Mouse (Mus musculus): ENCODE results near the gene Ttc28. TPM values are rescaled to one million over a fixed set of nuclear protein-coding genes. Genes with fewer than 3 reads are reported as not detected.
A peak's percentile ranks its signal among the peaks of the same experiment; 100 is the strongest.

The Ttc28 gene
- polyA plus RNA-seq, 1 experiment from 2014 or later: 24.7 TPM

DNA sequence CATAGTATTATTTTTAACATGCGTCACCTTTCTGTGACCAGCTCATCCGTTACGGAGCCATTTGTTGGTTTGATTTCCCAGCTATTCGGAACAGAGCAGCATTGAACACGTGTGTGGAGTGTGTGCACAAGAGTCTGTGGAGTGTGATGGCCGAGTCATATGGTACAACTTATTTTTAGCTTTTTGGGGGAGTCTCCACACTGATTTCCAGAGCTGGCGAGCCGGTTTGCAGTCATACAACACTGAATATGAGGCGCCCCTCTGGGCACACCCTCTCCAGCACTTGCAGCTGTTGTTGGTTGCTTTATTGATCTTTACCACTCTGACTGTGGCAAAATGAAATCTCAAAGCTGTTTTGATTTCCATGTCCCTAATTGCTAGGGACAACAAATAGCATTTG lies 197.7 kb downstream of the Ttc28 start:
- ATAC-seq (ENCODE audit: low FRiP score, low read depth): no peak
- Histone ChIP-seq H3K27ac (replicated peaks) (no peak overlapping the region), H3K4me1 (peaks cover 20% of the 10 kb centered on the region)

DNA sequence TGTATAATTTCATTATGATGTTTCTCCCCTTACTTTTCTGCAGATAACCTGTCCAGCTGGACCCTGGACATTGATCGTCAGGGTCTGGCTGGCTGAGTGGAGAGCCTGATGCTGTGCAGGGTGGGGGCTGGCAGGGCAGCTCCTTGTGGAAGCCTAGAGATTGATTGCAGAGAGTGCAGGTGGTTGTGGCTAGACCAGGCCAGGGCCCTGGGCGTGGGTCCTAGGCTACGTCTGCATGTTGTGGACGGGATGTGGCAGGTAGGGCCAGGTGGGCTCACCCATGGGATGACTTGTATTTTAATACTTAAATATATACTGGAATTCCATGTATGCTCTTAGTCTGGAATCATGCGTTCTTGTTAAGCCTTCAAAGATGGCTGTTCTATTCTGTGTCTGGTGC lies 201.0 kb downstream of the Ttc28 start:
- Histone ChIP-seq H3K27ac (replicated peaks) (no peak overlapping the region), H3K9ac (replicated peaks) (no peak overlapping the region), H3K36me3 (no peaks in the 10 kb centered on the region), H3K4me3 (no peak overlapping the region), H3K27me3 (no peaks in the 10 kb centered on the region), H3K4me2 (replicated peaks) (no peak overlapping the region), H3K4me1 (no peaks in the 10 kb centered on the region; the same call in 1 of the 2 replicates), H3K9me3 (no peaks in the 10 kb centered on the region)
- 84% methylated on average over 5 of the region's 5 CpGs for WGBS
- ATAC-seq (ENCODE audit: low FRiP score, low read depth): no peak

More for the DNA sequence above, 197.7 kb downstream of the Ttc28 start:
- Histone ChIP-seq H3K9ac (replicated peaks) (no peak overlapping the region), H3K27me3 (no peaks in the 10 kb centered on the region), H3K4me3 (no peak overlapping the region), H3K9me3 (no peaks in the 10 kb centered on the region), H3K4me2 (replicated peaks) (no peak overlapping the region), H3K36me3 (no peaks in the 10 kb centered on the region)
- WGBS: 88% methylated on average over 9 of the region's 9 CpGs

DNA sequence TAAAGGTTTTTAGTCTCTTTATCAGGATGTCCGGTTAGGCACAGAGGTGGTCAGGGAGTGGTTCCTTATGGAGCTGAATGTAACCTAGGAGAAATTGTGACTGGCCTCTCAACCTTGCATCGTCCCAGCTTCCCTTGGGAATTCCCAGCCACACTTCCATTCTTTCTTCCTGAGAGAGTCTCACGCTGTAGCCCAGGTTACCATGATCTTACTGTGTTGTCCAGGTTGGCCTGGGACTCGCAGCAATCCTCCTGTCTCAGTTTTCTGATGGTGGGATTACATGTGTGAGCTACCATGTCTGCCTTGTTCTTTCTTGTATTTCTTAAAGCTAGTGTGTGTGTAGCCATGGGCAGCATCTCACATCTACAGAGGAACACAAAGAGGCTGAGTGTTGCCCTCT lies 206.2 kb downstream of the Ttc28 start:
- no peaks in the 10 kb centered on the region for H3K27me3 ChIP-seq
- no peaks in the 10 kb centered on the region for H3K9me3 ChIP-seq
- no peak overlapping the region for H3K9ac ChIP-seq (replicated peaks)
- WGBS: 92% methylated on average over 4 of the region's 4 CpGs
- H3K36me3 ChIP-seq: peaks cover 9% of the 10 kb centered on the region
- H3K4me1 ChIP-seq: no peaks in the 10 kb centered on the region
- no peak for ATAC-seq (ENCODE audit: low FRiP score, low read depth)
- no peak overlapping the region for H3K4me2 ChIP-seq (replicated peaks)
- no peak overlapping the region for H3K27ac ChIP-seq (replicated peaks)
- no peak overlapping the region for H3K4me3 ChIP-seq

DNA sequence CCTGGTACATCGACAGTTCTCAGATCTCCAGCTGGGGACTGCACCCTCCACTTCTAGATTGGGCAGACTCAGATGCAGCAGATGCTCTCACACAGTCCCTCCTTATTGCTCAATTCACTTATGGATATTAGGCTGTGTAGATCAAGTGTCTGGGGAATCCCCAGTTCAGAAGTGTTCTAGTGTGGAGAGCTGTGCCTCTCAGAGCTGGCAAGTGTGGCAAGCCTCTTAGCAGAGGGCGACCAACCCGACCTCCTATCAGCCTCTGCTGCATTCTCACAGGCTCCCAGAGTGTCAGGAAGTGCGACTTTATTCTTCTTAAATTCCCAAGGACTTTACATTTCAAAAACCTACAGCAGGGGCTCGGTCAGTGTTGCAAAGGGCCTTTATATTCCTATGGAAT lies 217.1 kb downstream of the Ttc28 start:
- H3K9ac ChIP-seq (replicated peaks): no peak overlapping the region
- no peak overlapping the region for H3K4me3 ChIP-seq
- peaks cover 39% of the 10 kb centered on the region for H3K4me1 ChIP-seq
- no peak overlapping the region for H3K4me2 ChIP-seq (replicated peaks)
- H3K9me3 ChIP-seq: no peaks in the 10 kb centered on the region
- WGBS: 24% methylated on average over 5 of the region's 5 CpGs
- H3K36me3 ChIP-seq: peaks cover 18% of the 10 kb centered on the region; the same call in 1 of the 2 replicates
- peak; percentile 62 for ATAC-seq (ENCODE audit: low FRiP score, low read depth)
- H3K27ac ChIP-seq (replicated peaks): peak overlapping the region; percentile 63
- H3K27me3 ChIP-seq: no peaks in the 10 kb centered on the region; the same call in 1 of the 2 replicates

DNA sequence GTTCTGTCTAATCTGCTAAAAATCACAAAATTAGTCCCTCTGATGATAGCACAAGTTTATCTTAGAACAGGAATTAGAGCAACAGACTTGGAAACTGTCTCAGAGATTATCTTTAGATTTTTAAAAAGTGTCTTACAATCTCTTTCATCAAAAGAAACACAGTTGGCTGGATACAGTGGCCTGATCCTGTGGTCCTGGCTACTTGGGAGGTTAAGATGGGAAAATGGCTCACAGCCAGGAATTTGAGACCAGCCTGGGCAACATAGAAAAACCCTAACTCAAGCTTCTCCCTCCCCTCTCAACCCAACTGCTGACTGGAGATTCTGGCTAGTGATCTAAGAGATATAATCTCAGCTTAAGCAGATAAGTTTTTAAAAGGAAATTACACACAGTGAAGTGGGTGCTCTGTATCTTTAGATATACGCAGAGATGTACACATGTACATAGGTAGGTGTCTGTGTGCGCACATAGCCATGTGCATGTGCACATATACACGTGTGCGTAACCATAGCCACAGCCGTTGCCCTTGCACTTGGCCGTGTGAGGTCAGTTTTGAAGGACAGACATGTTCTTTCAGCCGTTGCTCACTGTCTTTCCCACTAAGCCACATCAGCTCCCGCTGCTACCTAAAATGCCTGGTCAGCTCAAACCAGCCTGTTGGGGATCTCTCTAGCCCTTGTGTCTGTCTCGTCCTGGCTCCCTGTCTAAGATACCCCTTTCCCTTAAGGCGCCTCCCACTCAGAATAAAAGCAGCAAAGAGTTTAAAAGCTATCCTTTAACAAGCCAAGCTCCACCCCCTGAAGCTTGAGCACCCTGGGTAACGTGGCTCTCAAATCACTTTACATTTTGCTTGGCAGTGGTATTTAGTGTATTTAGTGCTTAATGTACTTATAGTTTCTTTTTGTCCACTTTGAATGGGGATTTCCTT lies 217.9 kb downstream of the Ttc28 start:
- Histone ChIP-seq H3K27ac (replicated peaks) (peak overlapping the region; percentile 63), H3K4me3 (no peak overlapping the region), H3K36me3 (peaks cover 25% of the 10 kb centered on the region), H3K4me1 (peaks cover 39% of the 10 kb centered on the region), H3K27me3 (no peaks in the 10 kb centered on the region; the same call in 1 of the 2 replicates), H3K4me2 (replicated peaks) (no peak overlapping the region), H3K9me3 (no peaks in the 10 kb centered on the region), H3K9ac (replicated peaks) (no peak overlapping the region)
- ATAC-seq (ENCODE audit: low FRiP score, low read depth): peak; percentile 72
- 59% methylated on average over 11 of the region's 11 CpGs for whole genome bisulfite sequencing

DNA sequence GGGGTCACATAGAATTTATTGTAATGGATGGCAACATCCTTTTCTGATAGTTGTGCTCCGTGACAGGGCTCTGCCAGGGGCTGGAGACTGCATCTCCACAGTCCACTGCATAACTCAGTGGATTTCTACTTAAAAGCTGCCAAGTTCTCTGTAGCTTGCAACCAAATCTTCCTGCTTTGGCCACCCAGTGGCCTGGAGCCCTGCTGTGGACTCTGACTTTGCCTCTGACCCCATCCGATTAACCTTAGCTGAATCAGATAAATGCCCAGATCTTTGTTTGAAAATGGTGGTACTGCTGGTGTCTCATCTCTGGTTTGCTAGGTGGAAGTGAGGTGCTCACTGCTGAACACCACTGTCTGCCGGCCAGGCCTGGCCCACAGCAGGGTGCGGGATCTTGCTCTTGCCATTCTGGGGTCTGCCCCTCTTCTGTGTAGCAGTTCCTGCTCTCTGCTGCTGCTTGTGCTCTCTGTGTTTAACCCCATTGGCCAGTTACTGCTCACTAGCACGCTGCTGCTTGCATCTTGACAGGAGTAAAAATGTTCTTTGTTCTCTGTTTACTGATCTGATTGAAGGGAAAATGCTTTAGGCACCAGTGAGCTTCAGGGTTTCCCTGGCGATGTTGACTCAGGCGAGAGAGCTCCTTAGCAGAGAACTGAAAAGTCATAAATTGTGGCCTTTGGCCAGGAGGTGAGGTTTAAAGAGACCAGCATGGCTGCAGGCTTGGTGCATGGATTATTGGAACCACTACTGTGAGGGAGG lies 219.1 kb downstream of the Ttc28 start:
- no peak overlapping the region for H3K4me2 ChIP-seq (replicated peaks)
- WGBS: 19% methylated on average over 7 of the region's 7 CpGs
- no peaks in the 10 kb centered on the region for H3K9me3 ChIP-seq
- no peaks in the 10 kb centered on the region; the same call in 1 of the 2 replicates for H3K27me3 ChIP-seq
- peaks cover 37% of the 10 kb centered on the region for H3K36me3 ChIP-seq
- no peak overlapping the region for H3K4me3 ChIP-seq
- H3K9ac ChIP-seq (replicated peaks): no peak overlapping the region; the same call in 1 of the 2 replicates
- H3K27ac ChIP-seq (replicated peaks): peak overlapping the region; percentile 63
- peaks cover 39% of the 10 kb centered on the region for H3K4me1 ChIP-seq
- peak; percentile 39; the same call in 1 of the 2 replicates for ATAC-seq (ENCODE audit: low FRiP score, low read depth)

DNA sequence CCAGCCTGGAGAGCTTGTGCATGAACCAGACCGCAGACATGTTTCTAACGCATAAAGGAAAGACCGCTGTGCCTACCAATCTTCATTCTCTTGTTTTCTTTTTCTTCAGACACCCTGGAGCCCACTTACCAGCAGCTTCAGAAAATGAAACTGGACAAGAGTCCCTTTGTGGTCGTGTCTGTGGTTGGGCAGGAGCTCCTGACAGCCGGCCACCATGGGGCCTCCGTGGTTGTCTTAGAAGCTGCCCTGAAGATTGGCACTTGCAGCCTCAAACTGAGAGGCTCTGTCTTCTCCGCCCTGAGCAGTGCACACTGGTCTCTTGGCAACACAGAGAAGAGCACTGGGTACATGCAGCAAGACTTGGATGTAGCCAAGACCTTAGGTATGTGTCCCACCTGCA lies 221.0 kb downstream of the Ttc28 start:
- no peak overlapping the region for H3K27ac ChIP-seq (replicated peaks)
- no peak overlapping the region for H3K9ac ChIP-seq (replicated peaks)
- H3K36me3 ChIP-seq: peaks cover 37% of the 10 kb centered on the region
- H3K4me3 ChIP-seq: no peak overlapping the region
- peaks cover 39% of the 10 kb centered on the region for H3K4me1 ChIP-seq
- no peaks in the 10 kb centered on the region for H3K9me3 ChIP-seq
- no peaks in the 10 kb centered on the region; the same call in 1 of the 2 replicates for H3K27me3 ChIP-seq
- WGBS: 90% methylated on average over 7 of the region's 7 CpGs
- no peak for ATAC-seq (ENCODE audit: low FRiP score, low read depth)
- no peak overlapping the region for H3K4me2 ChIP-seq (replicated peaks)

DNA sequence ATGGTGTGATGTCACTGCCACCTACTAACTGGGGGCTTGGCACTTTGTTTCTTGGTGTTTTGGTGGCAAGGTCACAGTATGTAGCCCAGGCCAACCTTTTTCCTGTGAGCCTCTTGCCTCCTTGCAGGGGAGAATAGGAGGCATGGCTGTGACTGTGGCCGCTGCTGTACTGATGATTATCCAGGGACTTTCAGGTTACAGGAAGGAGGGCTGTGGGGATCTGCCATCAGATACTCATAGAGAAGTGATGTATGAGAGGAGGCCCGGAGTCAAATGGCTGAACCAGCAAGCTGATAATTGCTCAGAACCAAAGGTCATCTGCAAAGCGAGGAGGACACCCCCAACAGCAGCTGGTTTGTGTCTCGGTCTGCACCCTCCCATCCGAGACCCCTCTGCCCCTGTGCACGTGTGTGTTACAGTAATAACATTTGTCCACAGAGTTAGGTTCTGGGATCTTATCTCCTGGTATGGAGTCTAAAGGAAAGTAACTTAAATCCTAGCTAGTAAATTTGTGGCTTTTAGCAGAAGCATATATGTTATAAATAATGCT lies 221.9 kb downstream of the Ttc28 start:
- no peak overlapping the region for H3K4me2 ChIP-seq (replicated peaks)
- H3K4me1 ChIP-seq: peaks cover 32% of the 10 kb centered on the region
- no peaks in the 10 kb centered on the region; the same call in 1 of the 2 replicates for H3K27me3 ChIP-seq
- ATAC-seq (ENCODE audit: low FRiP score, low read depth): no peak
- H3K36me3 ChIP-seq: peaks cover 37% of the 10 kb centered on the region
- no peaks in the 10 kb centered on the region for H3K9me3 ChIP-seq
- H3K4me3 ChIP-seq: no peak overlapping the region
- WGBS: 85% methylated on average over 6 of the region's 6 CpGs
- no peak overlapping the region for H3K9ac ChIP-seq (replicated peaks)
- no peak overlapping the region for H3K27ac ChIP-seq (replicated peaks)

DNA sequence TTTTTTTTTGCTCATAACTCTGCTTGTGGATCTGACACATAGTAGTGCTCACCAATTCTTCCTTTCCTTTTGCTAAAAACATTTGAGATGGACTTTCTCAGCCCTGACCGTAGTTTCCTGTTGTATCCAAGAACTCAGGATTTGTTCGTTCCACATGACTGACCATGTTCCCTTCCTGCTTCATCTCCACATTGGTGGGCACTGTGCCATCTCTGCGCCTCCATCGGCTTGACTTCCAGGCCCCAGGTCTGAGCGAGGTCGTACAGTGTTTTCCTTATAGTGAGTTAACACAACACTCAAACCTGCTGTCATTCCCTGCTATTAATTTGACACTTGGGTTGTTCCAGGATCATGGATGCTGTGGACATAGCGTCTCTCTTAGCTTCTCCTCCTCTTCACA lies 225.2 kb downstream of the Ttc28 start:
- H3K9ac ChIP-seq (replicated peaks): no peak overlapping the region
- no peaks in the 10 kb centered on the region; the same call in 1 of the 2 replicates for H3K27me3 ChIP-seq
- H3K27ac ChIP-seq (replicated peaks): no peak overlapping the region
- no peak for ATAC-seq (ENCODE audit: low FRiP score, low read depth)
- 87% methylated on average over 7 of the region's 7 CpGs for WGBS
- peaks cover 41% of the 10 kb centered on the region for H3K36me3 ChIP-seq
- no peaks in the 10 kb centered on the region for H3K9me3 ChIP-seq
- H3K4me3 ChIP-seq: no peak overlapping the region
- H3K4me2 ChIP-seq (replicated peaks): no peak overlapping the region
- 0 out of 2 replicates have a peak, but pooled peaks cover 2% of the 10 kb centered on the region for H3K4me1 ChIP-seq

DNA sequence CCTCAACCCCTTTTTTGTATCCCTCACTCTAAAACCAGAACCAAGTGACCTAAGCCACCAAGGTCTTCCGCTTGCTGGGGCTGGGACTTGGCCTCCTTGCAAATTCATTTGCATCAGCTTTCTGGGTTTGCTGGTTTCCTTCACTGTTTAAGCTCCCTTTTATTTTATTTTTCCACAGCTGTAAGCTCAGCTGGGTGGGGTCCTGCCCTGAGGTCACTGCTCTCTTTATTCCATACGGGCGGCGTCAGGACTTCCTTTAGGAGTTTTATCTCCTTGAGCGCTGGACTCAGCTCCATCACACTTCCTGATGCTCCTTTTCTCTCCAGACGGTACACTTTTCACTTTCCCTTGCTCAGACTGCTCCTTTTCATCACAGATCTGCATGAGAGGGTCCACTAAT lies 231.8 kb downstream of the Ttc28 start:
- no peaks in the 10 kb centered on the region for H3K9me3 ChIP-seq
- H3K27me3 ChIP-seq: no peaks in the 10 kb centered on the region
- peaks cover 24% of the 10 kb centered on the region; the same call in 1 of the 2 replicates for H3K4me1 ChIP-seq
- WGBS: 23% methylated on average over 6 of the region's 6 CpGs
- 0 out of 2 replicates have a peak, but pooled peaks cover 8% of the 10 kb centered on the region for H3K36me3 ChIP-seq
- H3K4me2 ChIP-seq (replicated peaks): no peak overlapping the region
- no peak overlapping the region for H3K4me3 ChIP-seq
- ATAC-seq (ENCODE audit: low FRiP score, low read depth): no peak
- no peak overlapping the region for H3K27ac ChIP-seq (replicated peaks)
- no peak overlapping the region for H3K9ac ChIP-seq (replicated peaks)

DNA sequence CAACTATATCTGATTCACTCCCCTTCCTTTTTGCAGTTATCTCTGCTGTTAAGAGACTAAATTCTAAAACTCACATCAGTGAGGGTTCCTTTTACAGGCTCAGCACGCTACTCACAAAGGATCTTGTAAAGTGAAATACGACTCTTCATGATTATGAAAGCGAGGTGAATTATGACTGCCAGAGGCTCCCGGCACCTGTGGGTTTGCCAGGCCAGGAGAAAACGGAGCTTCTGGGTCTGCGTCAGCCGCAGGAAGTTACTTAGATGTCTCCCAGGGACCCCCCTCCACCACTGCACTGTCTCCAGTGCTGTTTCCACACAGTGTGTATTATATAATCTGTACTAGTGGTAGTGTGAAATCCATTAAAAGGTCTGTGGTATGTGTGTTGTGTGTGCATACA lies 233.6 kb downstream of the Ttc28 start:
- no peaks in the 10 kb centered on the region for H3K27me3 ChIP-seq
- H3K9me3 ChIP-seq: no peaks in the 10 kb centered on the region
- ATAC-seq (ENCODE audit: low FRiP score, low read depth): no peak
- H3K4me3 ChIP-seq: no peak overlapping the region
- 86% methylated on average over 7 of the region's 7 CpGs for WGBS
- H3K36me3 ChIP-seq: 0 out of 2 replicates have a peak, but pooled peaks cover 4% of the 10 kb centered on the region
- peaks cover 24% of the 10 kb centered on the region; the same call in 1 of the 2 replicates for H3K4me1 ChIP-seq
- H3K9ac ChIP-seq (replicated peaks): no peak overlapping the region
- no peak overlapping the region for H3K27ac ChIP-seq (replicated peaks)
- no peak overlapping the region for H3K4me2 ChIP-seq (replicated peaks)
